Mouse (Mus musculus): Measurements from ENCODE around the gene Elfn2. TPM values are rescaled to one million over a fixed set of nuclear protein-coding genes. Genes with fewer than 3 reads are reported as not detected.
A peak's percentile ranks its signal among the peaks of the same experiment; 100 is the strongest.

Gene Elfn2
- polyA plus RNA-seq (2016; fragmentation: Nextera tagmentation; extraction: Ambion mirVana): 0.02 TPM in 1 of 2 replicates, not detected in the other

GRCm38 (mm10) chr15:78718290-78719250 lies at the start of gene Elfn2:
Gene Elfn2 (minus strand): TSS chr15:78718771.
- Histone ChIP-seq H3K27ac (no peak within 1 kb of the TSS), H3K9me3 (no peaks in the 10 kb centered on the region), H3K27me3 (ENCODE audit: insufficient read depth, poor library complexity, severe bottlenecking) (peaks cover 88% of the 10 kb centered on the region), H3K4me1 (peaks cover 29% of the 10 kb centered on the region), H3K36me3 (no peaks in the 10 kb centered on the region), H3K4me3 (peak within 1 kb of the TSS; percentile 64)
- WGBS: 2% methylated on average over 88 of the region's 89 CpGs
- DNase-seq (ENCODE audit: low spot score): no peak

GRCm38 (mm10) chr15:78763704-78764103 lies 45.1 kb upstream of the Elfn2 start:
- Histone ChIP-seq H3K4me1 (0 out of 2 replicates have a peak, but pooled peaks cover 2% of the 10 kb centered on the region), H3K4me3 (no peak overlapping the region), H3K9me3 (no peaks in the 10 kb centered on the region), H3K27ac (no peak overlapping the region), H3K36me3 (no peaks in the 10 kb centered on the region), H3K27me3 (ENCODE audit: insufficient read depth, poor library complexity, severe bottlenecking) (peaks cover 17% of the 10 kb centered on the region; the same call in 1 of the 2 replicates)
- WGBS: 87% methylated on average over 5 of the region's 5 CpGs
- no peak for DNase-seq (ENCODE audit: low spot score)

- WGBS: 31% methylated on average over 9 of the region's 10 CpGs
- H3K27ac ChIP-seq: no peak overlapping the region
- no peaks in the 10 kb centered on the region for H3K9me3 ChIP-seq
- H3K36me3 ChIP-seq: no peaks in the 10 kb centered on the region
- H3K4me1 ChIP-seq: 0 out of 2 replicates have a peak, but pooled peaks cover 2% of the 10 kb centered on the region
- peaks cover 18% of the 10 kb centered on the region; the same call in 1 of the 2 replicates for H3K27me3 ChIP-seq (ENCODE audit: insufficient read depth, poor library complexity, severe bottlenecking)
- no peak overlapping the region for H3K4me3 ChIP-seq
- no peak for DNase-seq (ENCODE audit: low spot score)
Observed at GRCm38 (mm10) chr15:78763210-78763609, 44.6 kb upstream of the Elfn2 start.

GRCm38 (mm10) chr15:78761112-78761511 lies 42.5 kb upstream of the Elfn2 start:
- H3K4me3 ChIP-seq: no peak overlapping the region
- 0 out of 2 replicates have a peak, but pooled peaks cover 2% of the 10 kb centered on the region for H3K4me1 ChIP-seq
- peaks cover 18% of the 10 kb centered on the region; the same call in 1 of the 2 replicates for H3K27me3 ChIP-seq (ENCODE audit: insufficient read depth, poor library complexity, severe bottlenecking)
- H3K9me3 ChIP-seq: no peaks in the 10 kb centered on the region
- H3K27ac ChIP-seq: no peak overlapping the region
- 66% methylated on average over 13 of the region's 13 CpGs for WGBS
- DNase-seq (ENCODE audit: low spot score): no peak
- no peaks in the 10 kb centered on the region for H3K36me3 ChIP-seq

- H3K27me3 ChIP-seq (ENCODE audit: insufficient read depth, poor library complexity, severe bottlenecking): peaks cover 25% of the 10 kb centered on the region; the same call in 1 of the 2 replicates
- H3K9me3 ChIP-seq: no peaks in the 10 kb centered on the region
- H3K4me1 ChIP-seq: no peaks in the 10 kb centered on the region
- 87% methylated on average over 6 of the region's 6 CpGs for WGBS
- no peak overlapping the region for H3K27ac ChIP-seq
- DNase-seq (ENCODE audit: low spot score): no peak
- H3K36me3 ChIP-seq: no peaks in the 10 kb centered on the region
- H3K4me3 ChIP-seq: no peak overlapping the region
Observed at GRCm38 (mm10) chr15:78758132-78758531, 39.6 kb upstream of the Elfn2 start.

- H3K4me3 ChIP-seq: no peak overlapping the region
- 78% methylated on average over 12 of the region's 12 CpGs for WGBS
- no peak overlapping the region for H3K27ac ChIP-seq
- H3K36me3 ChIP-seq: no peaks in the 10 kb centered on the region
- no peak for DNase-seq (ENCODE audit: low spot score)
- no peaks in the 10 kb centered on the region for H3K4me1 ChIP-seq
- no peaks in the 10 kb centered on the region for H3K9me3 ChIP-seq
- peaks cover 25% of the 10 kb centered on the region; the same call in 1 of the 2 replicates for H3K27me3 ChIP-seq (ENCODE audit: insufficient read depth, poor library complexity, severe bottlenecking)
Observed at GRCm38 (mm10) chr15:78755966-78756725, 37.6 kb upstream of the Elfn2 start.

- no peak for DNase-seq (ENCODE audit: low spot score)
- H3K4me1 ChIP-seq: no peaks in the 10 kb centered on the region
- no peaks in the 10 kb centered on the region for H3K9me3 ChIP-seq
- WGBS: 64% methylated on average over 3 of the region's 3 CpGs
- no peaks in the 10 kb centered on the region for H3K36me3 ChIP-seq
- no peak overlapping the region for H3K4me3 ChIP-seq
- peaks cover 29% of the 10 kb centered on the region; the same call in 1 of the 2 replicates for H3K27me3 ChIP-seq (ENCODE audit: insufficient read depth, poor library complexity, severe bottlenecking)
- no peak overlapping the region for H3K27ac ChIP-seq
Observed at GRCm38 (mm10) chr15:78755226-78755625, 36.7 kb upstream of the Elfn2 start.

- no peaks in the 10 kb centered on the region for H3K4me1 ChIP-seq
- no peak overlapping the region for H3K27ac ChIP-seq
- H3K27me3 ChIP-seq (ENCODE audit: insufficient read depth, poor library complexity, severe bottlenecking): peaks cover 20% of the 10 kb centered on the region; the same call in 1 of the 2 replicates
- no peak for DNase-seq (ENCODE audit: low spot score)
- H3K4me3 ChIP-seq: no peak overlapping the region
- H3K9me3 ChIP-seq: no peaks in the 10 kb centered on the region
- WGBS: 68% methylated on average over 5 of the region's 5 CpGs
- no peaks in the 10 kb centered on the region for H3K36me3 ChIP-seq
Observed at GRCm38 (mm10) chr15:78754144-78754543, 35.6 kb upstream of the Elfn2 start.

- no peaks in the 10 kb centered on the region for H3K36me3 ChIP-seq
- no peak overlapping the region for H3K4me3 ChIP-seq
- H3K27me3 ChIP-seq (ENCODE audit: insufficient read depth, poor library complexity, severe bottlenecking): peaks cover 15% of the 10 kb centered on the region; the same call in 1 of the 2 replicates
- no peak overlapping the region for H3K27ac ChIP-seq
- no peak for DNase-seq (ENCODE audit: low spot score)
- no peaks in the 10 kb centered on the region for H3K9me3 ChIP-seq
- no peaks in the 10 kb centered on the region for H3K4me1 ChIP-seq
Observed at GRCm38 (mm10) chr15:78752991-78753390, 34.4 kb upstream of the Elfn2 start.

- no peak overlapping the region for H3K27ac ChIP-seq
- no peaks in the 10 kb centered on the region for H3K4me1 ChIP-seq
- peaks cover 15% of the 10 kb centered on the region; the same call in 1 of the 2 replicates for H3K27me3 ChIP-seq (ENCODE audit: insufficient read depth, poor library complexity, severe bottlenecking)
- DNase-seq (ENCODE audit: low spot score): no peak
- H3K9me3 ChIP-seq: no peaks in the 10 kb centered on the region
- no peaks in the 10 kb centered on the region for H3K36me3 ChIP-seq
- H3K4me3 ChIP-seq: no peak overlapping the region
- WGBS: 56% methylated on average over 6 of the region's 6 CpGs
Observed at GRCm38 (mm10) chr15:78750608-78751350, 32.2 kb upstream of the Elfn2 start.

GRCm38 (mm10) chr15:78749855-78750254 lies 31.3 kb upstream of the Elfn2 start:
- no peak for DNase-seq (ENCODE audit: low spot score)
- Histone ChIP-seq H3K9me3 (no peaks in the 10 kb centered on the region), H3K4me1 (no peaks in the 10 kb centered on the region), H3K27ac (no peak overlapping the region), H3K36me3 (no peaks in the 10 kb centered on the region), H3K27me3 (ENCODE audit: insufficient read depth, poor library complexity, severe bottlenecking) (peaks cover 17% of the 10 kb centered on the region; the same call in 1 of the 2 replicates), H3K4me3 (no peak overlapping the region)
- WGBS: 49% methylated on average over 5 of the region's 5 CpGs

GRCm38 (mm10) chr15:78744206-78744605 lies 25.6 kb upstream of the Elfn2 start:
- peaks cover 21% of the 10 kb centered on the region; the same call in 1 of the 2 replicates for H3K27me3 ChIP-seq (ENCODE audit: insufficient read depth, poor library complexity, severe bottlenecking)
- DNase-seq (ENCODE audit: low spot score): peak; percentile 83
- no peaks in the 10 kb centered on the region for H3K9me3 ChIP-seq
- no peaks in the 10 kb centered on the region for H3K36me3 ChIP-seq
- no peak overlapping the region for H3K4me3 ChIP-seq
- no peak overlapping the region for H3K27ac ChIP-seq
- WGBS: 2% methylated on average over 5 of the region's 5 CpGs
- H3K4me1 ChIP-seq: no peaks in the 10 kb centered on the region

All from heart, embryonic 10.5 days (tissue).